Mouse (Mus musculus) cortical plate, adult 2 months (tissue): ENCODE measurements around the gene H2-Eb1.

Experiments
- CTCF ChIP-seq: fragments of 200-500 bp; IDR thresholded peaks from 2 replicates; pipeline ENCODE4 v1.5.1; 2011; ENCODE audit warnings: mild to moderate bottlenecking, control low read depth, low read length; ENCODE audit not compliant: insufficient read depth; ENCODE audit errors: extremely low read depth
- POLR2A ChIP-seq: fragments of 200-500 bp; IDR thresholded peaks from 2 replicates; pipeline ENCODE4 v1.6.1; 2011; ENCODE audit warnings: mild to moderate bottlenecking, low read length, control low read depth; ENCODE audit not compliant: insufficient read depth; ENCODE audit errors: extremely low read depth

DNA sequence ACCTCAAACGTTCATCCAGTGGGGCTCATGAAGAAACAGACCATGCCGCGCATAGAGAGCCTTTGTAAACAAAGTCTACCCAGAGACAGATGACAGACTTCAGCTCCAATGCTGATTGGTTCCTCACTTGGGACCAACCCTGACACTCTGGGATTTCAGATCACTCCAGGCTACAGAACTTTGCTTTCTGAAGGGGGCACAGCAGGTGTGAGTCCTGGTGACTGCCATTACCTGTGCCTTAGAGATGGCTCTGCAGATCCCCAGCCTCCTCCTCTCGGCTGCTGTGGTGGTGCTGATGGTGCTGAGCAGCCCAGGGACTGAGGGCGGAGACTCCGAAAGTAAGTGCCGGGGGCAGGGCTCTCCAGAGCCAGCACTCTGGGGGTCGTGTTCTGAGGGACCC lies 42.6 kb upstream of the H2-Eb1 start:
- TF ChIP-seq POLR2A: no peak
- no peak for TF ChIP-seq CTCF
